Mouse (Mus musculus): Measurements from ENCODE around the gene Galnt14. TPM values are rescaled to one million over a fixed set of nuclear protein-coding genes. Genes with fewer than 3 reads are reported as not detected.

Galnt14 gene
- polyA plus RNA-seq, 1 experiment from 2014 or later: 2.8 TPM

DNA sequence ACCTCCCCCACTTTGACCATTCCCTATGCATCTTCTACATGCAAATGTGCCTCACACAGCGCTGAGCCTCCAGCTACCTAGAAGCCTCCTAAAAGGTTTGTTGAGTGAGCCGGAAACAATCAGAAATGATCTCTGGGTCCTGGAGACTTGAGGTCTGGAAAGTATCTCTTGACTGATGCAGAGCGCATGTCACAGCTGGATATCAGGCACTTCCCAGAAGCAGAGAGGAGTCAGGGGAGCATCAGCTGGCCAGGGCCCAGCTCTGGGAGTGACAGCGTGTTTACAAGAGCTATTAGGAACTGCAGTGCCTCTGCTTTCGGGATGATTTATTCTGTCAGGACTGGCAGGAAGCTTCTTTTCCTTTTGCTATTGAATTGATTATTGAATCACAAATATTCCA, 56.0 kb downstream of the Galnt14 start:
- 54% methylated on average over 5 of the region's 5 CpGs for WGBS
- no peak overlapping the region for H3K4me2 ChIP-seq (ENCODE audit: low read depth, low read length)

DNA sequence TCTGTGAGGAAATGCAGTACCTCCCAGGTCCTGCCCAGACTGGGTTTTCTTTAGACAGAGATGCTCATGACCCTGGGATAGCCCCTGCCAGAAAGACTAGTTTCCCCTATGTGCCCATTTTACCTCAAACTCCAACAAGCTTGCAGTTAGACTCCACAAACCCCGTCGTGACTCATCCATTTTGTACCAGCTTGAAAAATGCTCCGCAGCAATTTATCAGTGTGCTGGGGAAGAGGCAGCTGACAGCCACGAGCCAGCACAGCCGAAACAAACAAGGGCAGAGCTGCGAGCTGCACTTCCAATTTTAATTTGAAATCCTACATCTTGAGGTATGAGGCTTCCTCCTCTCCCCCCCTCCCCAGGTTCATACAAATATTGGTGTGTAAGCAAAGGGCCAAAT, 60.9 kb downstream of the Galnt14 start:
- Histone ChIP-seq H3K27me3 (ENCODE audit: control insufficient read depth, insufficient read depth, low read length) (no peaks in the 10 kb centered on the region), H3K4me3 (ENCODE audit: low read depth, low read length) (no peak overlapping the region), H3K27ac (replicated peaks; ENCODE audit: low read depth, low read length) (no peak overlapping the region), H3K4me1 (ENCODE audit: control insufficient read depth, insufficient read depth, low read length) (no peaks in the 10 kb centered on the region), H3K9me3 (replicated peaks; ENCODE audit: control insufficient read depth, low read length) (no peaks in the 10 kb centered on the region), H3K4me2 (ENCODE audit: low read depth, low read length) (no peak overlapping the region), H3K36me3 (replicated peaks; ENCODE audit: control insufficient read depth, insufficient read depth, low read depth, low read length) (no peaks in the 10 kb centered on the region), H3K9ac (replicated peaks; ENCODE audit: low read length) (no peak overlapping the region)
- ATAC-seq (replicated peaks; ENCODE audit: insufficient number of reproducible peaks, low FRiP score, low TSS enrichment, low read depth) (no peak), DNase-seq (ENCODE audit: low spot score) (no peak)
- WGBS: 82% methylated on average over 6 of the region's 6 CpGs

More for the DNA sequence above, 56.0 kb downstream of the Galnt14 start:
- H3K9ac ChIP-seq (replicated peaks; ENCODE audit: low read length): no peak overlapping the region
- no peaks in the 10 kb centered on the region for H3K36me3 ChIP-seq (replicated peaks; ENCODE audit: control insufficient read depth, insufficient read depth, low read depth, low read length)
- H3K27ac ChIP-seq (replicated peaks; ENCODE audit: low read depth, low read length): no peak overlapping the region
- ATAC-seq (replicated peaks; ENCODE audit: insufficient number of reproducible peaks, low FRiP score, low TSS enrichment, low read depth) (no peak), DNase-seq (ENCODE audit: low spot score) (no peak)
- no peaks in the 10 kb centered on the region for H3K9me3 ChIP-seq (replicated peaks; ENCODE audit: control insufficient read depth, low read length)
- H3K27me3 ChIP-seq (ENCODE audit: control insufficient read depth, insufficient read depth, low read length): no peaks in the 10 kb centered on the region
- H3K4me3 ChIP-seq (ENCODE audit: low read depth, low read length): no peak overlapping the region
- no peaks in the 10 kb centered on the region for H3K4me1 ChIP-seq (ENCODE audit: control insufficient read depth, insufficient read depth, low read length)

DNA sequence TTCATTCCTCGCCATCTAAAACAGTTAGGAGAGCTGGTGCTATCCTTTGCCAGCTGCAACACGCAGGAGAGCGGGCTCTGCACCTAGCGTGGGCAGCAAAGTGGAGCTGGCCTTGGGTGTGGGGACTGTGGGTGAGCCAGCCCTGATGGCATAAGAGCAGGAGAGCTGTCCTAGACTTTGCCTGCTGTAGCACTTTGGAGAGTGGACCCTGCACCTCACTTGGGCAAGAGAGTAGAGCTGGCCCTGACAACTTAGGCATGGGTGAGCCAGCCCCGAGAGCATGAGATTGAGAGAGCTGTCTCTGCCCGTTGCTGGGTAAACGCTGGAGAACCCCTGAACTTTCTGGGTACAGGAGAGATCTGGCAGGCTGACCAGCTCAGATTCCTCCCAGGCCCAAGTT, 68.6 kb downstream of the Galnt14 start:
- no peak overlapping the region for H3K27ac ChIP-seq (replicated peaks; ENCODE audit: low read depth, low read length)
- H3K27me3 ChIP-seq (ENCODE audit: control insufficient read depth, insufficient read depth, low read length): no peaks in the 10 kb centered on the region
- no peaks in the 10 kb centered on the region for H3K9me3 ChIP-seq (replicated peaks; ENCODE audit: control insufficient read depth, low read length)
- H3K36me3 ChIP-seq (replicated peaks; ENCODE audit: control insufficient read depth, insufficient read depth, low read depth, low read length): no peaks in the 10 kb centered on the region
- no peak overlapping the region for H3K4me2 ChIP-seq (ENCODE audit: low read depth, low read length)
- no peak overlapping the region for H3K4me3 ChIP-seq (ENCODE audit: low read depth, low read length)
- DNase-seq (ENCODE audit: low spot score) (no peak), ATAC-seq (replicated peaks; ENCODE audit: insufficient number of reproducible peaks, low FRiP score, low TSS enrichment, low read depth) (no peak)
- 92% methylated on average over 7 of the region's 7 CpGs for WGBS
- no peaks in the 10 kb centered on the region for H3K4me1 ChIP-seq (ENCODE audit: control insufficient read depth, insufficient read depth, low read length)
- H3K9ac ChIP-seq (replicated peaks; ENCODE audit: low read length): no peak overlapping the region

DNA sequence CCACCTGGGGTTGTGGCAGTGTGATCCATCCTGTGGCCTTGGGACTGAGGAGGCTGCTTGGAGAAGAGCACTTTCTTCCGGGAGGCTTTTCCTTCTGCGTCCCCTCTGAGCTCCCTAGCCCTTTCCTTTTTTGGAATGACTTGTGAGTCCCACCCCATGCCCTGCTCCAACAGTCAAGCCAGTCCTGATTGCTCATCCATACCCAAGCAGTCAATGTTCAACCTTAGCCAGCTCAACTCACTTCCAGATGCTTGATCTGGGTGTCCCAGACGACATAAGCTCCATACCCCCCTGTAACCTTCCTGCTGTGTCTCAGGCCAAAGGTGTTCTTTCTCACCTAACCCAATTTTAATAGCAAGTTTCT, 70.2 kb downstream of the Galnt14 start:
- 37% methylated on average over 3 of the region's 3 CpGs for WGBS
- no peak for ATAC-seq (replicated peaks; ENCODE audit: insufficient number of reproducible peaks, low FRiP score, low TSS enrichment, low read depth)
- Histone ChIP-seq H3K4me1 (ENCODE audit: control insufficient read depth, insufficient read depth, low read length) (no peaks in the 10 kb centered on the region), H3K27ac (replicated peaks; ENCODE audit: low read depth, low read length) (no peak overlapping the region), H3K9ac (replicated peaks; ENCODE audit: low read length) (no peak overlapping the region), H3K9me3 (replicated peaks; ENCODE audit: control insufficient read depth, low read length) (no peaks in the 10 kb centered on the region), H3K4me2 (ENCODE audit: low read depth, low read length) (no peak overlapping the region), H3K36me3 (replicated peaks; ENCODE audit: control insufficient read depth, insufficient read depth, low read depth, low read length) (no peaks in the 10 kb centered on the region), H3K4me3 (ENCODE audit: low read depth, low read length) (no peak overlapping the region), H3K27me3 (ENCODE audit: control insufficient read depth, insufficient read depth, low read length) (no peaks in the 10 kb centered on the region)
- DNase-seq (ENCODE audit: low spot score): no peak

DNA sequence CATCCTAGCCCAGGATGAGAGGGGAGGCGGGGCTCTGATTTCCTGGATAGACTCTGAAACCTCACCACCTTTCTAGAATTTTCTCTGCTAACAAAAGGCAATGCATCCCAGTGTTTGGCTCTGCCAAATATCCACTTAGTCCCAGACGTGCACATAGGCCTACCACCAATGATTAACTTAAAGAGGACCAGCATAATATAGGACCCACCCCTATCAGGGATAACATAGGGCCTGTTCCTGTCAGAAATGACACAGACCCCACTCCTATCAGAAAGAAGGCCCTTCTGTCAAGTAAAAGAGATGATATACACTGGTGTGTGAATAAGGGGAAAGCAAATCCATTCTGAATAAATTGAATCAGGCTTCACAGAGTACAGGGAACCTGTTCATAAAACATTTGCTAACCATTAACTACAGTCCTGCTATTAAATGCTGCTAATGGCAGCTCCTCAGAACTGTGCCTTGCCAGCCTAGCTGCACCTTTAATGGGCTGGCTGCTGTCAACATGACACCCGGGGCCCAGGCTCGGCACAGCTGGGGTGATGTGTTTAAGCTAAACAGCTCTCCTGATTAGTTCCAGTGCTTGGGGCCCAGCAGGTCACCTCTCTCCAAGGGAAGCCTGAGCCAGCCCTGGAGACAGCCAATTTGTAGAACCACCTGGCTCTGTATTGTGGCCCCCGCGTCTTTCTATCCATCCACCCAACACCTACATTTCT, 70.7 kb downstream of the Galnt14 start:
- ATAC-seq (replicated peaks; ENCODE audit: insufficient number of reproducible peaks, low FRiP score, low TSS enrichment, low read depth) (peak; percentile 73), DNase-seq (ENCODE audit: low spot score) (peak; percentile 65)
- no peaks in the 10 kb centered on the region for H3K27me3 ChIP-seq (ENCODE audit: control insufficient read depth, insufficient read depth, low read length)

DNA sequence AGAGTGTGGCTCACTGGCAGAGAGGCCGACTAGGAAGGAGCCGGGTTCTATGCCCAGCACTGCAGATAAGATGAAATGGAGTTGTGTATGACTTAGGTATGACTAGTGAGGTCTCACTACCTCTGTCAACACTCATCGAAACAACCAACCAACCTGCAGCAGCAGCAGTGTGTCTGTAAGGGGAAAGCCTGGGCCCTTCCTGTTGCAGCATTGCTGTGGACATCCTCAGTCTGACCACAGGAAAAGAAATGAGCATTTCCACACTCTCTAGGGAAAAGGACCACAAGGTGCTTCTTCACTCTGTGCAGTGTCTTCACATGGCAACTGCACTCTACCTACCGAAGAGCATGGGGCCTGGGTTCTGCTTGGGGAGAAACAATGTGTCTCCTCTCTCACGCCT, 73.3 kb downstream of the Galnt14 start:
- no peaks in the 10 kb centered on the region for H3K36me3 ChIP-seq (replicated peaks; ENCODE audit: control insufficient read depth, insufficient read depth, low read depth, low read length)
- H3K4me2 ChIP-seq (ENCODE audit: low read depth, low read length): no peak overlapping the region
- no peaks in the 10 kb centered on the region for H3K27me3 ChIP-seq (ENCODE audit: control insufficient read depth, insufficient read depth, low read length)
- H3K9ac ChIP-seq (replicated peaks; ENCODE audit: low read length): no peak overlapping the region
- no peak overlapping the region for H3K4me3 ChIP-seq (ENCODE audit: low read depth, low read length)
- no peak for ATAC-seq (replicated peaks; ENCODE audit: insufficient number of reproducible peaks, low FRiP score, low TSS enrichment, low read depth)
- H3K4me1 ChIP-seq (ENCODE audit: control insufficient read depth, insufficient read depth, low read length): no peaks in the 10 kb centered on the region
- 88% methylated on average over 5 of the region's 5 CpGs for WGBS
- no peak overlapping the region for H3K27ac ChIP-seq (replicated peaks; ENCODE audit: low read depth, low read length)
- no peak for DNase-seq (ENCODE audit: low spot score)
- no peaks in the 10 kb centered on the region for H3K9me3 ChIP-seq (replicated peaks; ENCODE audit: control insufficient read depth, low read length)

More for the DNA sequence above, 70.7 kb downstream of the Galnt14 start:
- Histone ChIP-seq H3K4me3 (ENCODE audit: low read depth, low read length) (no peak overlapping the region), H3K9me3 (replicated peaks; ENCODE audit: control insufficient read depth, low read length) (no peaks in the 10 kb centered on the region), H3K9ac (replicated peaks; ENCODE audit: low read length) (no peak overlapping the region), H3K4me2 (ENCODE audit: low read depth, low read length) (no peak overlapping the region), H3K36me3 (replicated peaks; ENCODE audit: control insufficient read depth, insufficient read depth, low read depth, low read length) (no peaks in the 10 kb centered on the region), H3K4me1 (ENCODE audit: control insufficient read depth, insufficient read depth, low read length) (no peaks in the 10 kb centered on the region), H3K27ac (replicated peaks; ENCODE audit: low read depth, low read length) (no peak overlapping the region)
- WGBS: 31% methylated on average over 6 of the region's 6 CpGs

DNA sequence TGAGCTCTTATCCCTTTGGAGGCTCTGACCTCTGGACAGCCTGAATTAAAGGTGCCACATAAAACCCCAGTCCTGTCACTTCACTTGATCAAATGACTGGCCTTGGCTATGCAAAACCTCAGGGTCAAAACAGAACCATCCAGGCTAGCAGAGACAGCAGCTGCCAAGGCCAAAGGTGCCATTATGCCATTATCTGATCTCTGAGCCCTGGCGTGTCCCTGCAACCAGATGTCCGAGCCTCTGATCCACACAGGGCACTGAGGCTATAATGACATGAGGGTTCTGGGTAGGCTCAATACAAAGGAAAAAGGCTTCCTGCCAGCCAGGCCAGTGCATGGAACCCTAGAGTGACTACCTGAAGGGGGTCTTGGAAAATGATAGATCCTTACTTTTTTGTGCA, 75.4 kb downstream of the Galnt14 start:
- DNase-seq (ENCODE audit: low spot score) (no peak), ATAC-seq (replicated peaks; ENCODE audit: insufficient number of reproducible peaks, low FRiP score, low TSS enrichment, low read depth) (no peak)
- H3K4me3 ChIP-seq (ENCODE audit: low read depth, low read length): no peak overlapping the region

DNA sequence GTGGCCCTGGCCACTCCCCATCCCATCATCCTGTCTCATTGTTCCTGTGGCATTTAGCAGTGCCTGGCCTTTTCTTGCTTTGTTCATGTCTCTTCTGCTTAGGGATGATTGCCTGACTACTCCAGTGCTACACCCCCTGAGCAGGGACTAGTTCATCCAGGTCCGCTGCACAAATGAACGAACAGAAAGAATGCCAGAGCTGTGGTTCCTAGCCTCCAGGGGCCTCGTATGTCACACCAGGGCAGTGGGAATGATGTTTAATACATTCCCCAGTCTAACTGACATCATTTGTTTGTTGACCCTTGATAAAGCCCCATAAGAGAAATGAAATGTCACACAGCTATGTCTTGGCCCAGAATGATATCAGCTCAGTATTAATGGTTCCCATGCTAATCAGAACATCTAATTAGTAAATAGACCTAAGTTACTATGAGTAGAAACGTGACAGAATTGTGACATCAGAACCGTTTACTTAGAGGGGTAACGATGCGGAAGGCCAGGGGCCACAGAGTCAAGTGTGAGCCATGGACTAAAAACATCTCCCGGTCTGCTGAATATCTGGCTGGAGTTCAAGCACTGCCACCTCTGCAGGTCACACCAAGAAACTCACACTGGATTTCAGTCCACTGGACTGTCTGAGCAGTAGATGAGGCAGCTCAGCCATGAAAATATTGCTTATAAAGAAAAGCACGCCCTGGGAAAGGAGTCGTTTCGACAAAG, 76.1 kb downstream of the Galnt14 start:
- Histone ChIP-seq H3K9me3 (replicated peaks; ENCODE audit: control insufficient read depth, low read length) (no peaks in the 10 kb centered on the region), H3K9ac (replicated peaks; ENCODE audit: low read length) (no peak overlapping the region), H3K27me3 (ENCODE audit: control insufficient read depth, insufficient read depth, low read length) (no peaks in the 10 kb centered on the region), H3K36me3 (replicated peaks; ENCODE audit: control insufficient read depth, insufficient read depth, low read depth, low read length) (no peaks in the 10 kb centered on the region), H3K27ac (replicated peaks; ENCODE audit: low read depth, low read length) (no peak overlapping the region), H3K4me2 (ENCODE audit: low read depth, low read length) (no peak overlapping the region), H3K4me3 (ENCODE audit: low read depth, low read length) (no peak overlapping the region), H3K4me1 (ENCODE audit: control insufficient read depth, insufficient read depth, low read length) (no peaks in the 10 kb centered on the region)
- ATAC-seq (replicated peaks; ENCODE audit: insufficient number of reproducible peaks, low FRiP score, low TSS enrichment, low read depth) (no peak), DNase-seq (ENCODE audit: low spot score) (no peak)
- WGBS: 73% methylated on average over 11 of the region's 11 CpGs

More for the DNA sequence above, 75.4 kb downstream of the Galnt14 start:
- H3K9me3 ChIP-seq (replicated peaks; ENCODE audit: control insufficient read depth, low read length): no peaks in the 10 kb centered on the region
- 64% methylated on average over 2 of the region's 2 CpGs for WGBS
- no peak overlapping the region for H3K27ac ChIP-seq (replicated peaks; ENCODE audit: low read depth, low read length)
- no peak overlapping the region for H3K4me2 ChIP-seq (ENCODE audit: low read depth, low read length)
- no peaks in the 10 kb centered on the region for H3K4me1 ChIP-seq (ENCODE audit: control insufficient read depth, insufficient read depth, low read length)
- H3K36me3 ChIP-seq (replicated peaks; ENCODE audit: control insufficient read depth, insufficient read depth, low read depth, low read length): no peaks in the 10 kb centered on the region
- H3K9ac ChIP-seq (replicated peaks; ENCODE audit: low read length): no peak overlapping the region
- H3K27me3 ChIP-seq (ENCODE audit: control insufficient read depth, insufficient read depth, low read length): no peaks in the 10 kb centered on the region

Measured in embryonic facial prominence, embryonic 11.5 days (tissue).